Mouse (Mus musculus): ENCODE measurements around the gene Pigv. TPM values are rescaled to one million over a fixed set of nuclear protein-coding genes. Genes with fewer than 3 reads are reported as not detected.

Pigv gene
- polyA plus RNA-seq, 1 experiment = 17.6 TPM

DNA sequence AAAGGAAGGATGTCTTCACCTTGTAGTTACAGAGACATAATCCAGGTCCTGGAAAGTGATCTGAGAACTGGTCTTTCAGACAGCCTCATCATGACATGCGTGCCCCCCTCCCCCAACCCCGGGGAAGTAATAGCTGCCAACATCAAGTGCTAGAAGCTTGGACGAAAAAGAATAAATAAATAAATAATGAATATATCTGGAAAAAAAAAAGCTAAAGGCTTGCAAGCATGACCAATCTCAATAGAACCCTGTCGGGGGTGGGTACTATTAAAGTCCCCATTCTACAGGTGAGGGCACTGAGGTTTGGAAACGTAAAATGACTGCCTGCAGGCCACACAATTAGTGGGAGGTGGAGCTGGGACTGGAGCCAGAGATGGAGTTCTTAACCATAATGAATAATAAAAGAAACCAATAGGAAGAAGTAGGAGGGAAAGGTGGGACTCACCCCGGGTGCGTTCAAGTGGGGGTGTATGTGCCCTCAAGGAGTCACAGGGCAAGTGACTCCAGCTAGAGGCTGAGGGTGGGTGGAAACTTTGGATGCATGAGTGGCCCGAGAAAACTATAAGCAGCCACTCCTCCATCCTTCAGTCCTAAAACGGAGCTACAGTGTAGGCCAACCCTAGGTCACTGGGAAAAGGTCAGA is 40.6 kb downstream of the Pigv start:
- no peak for TF ChIP-seq GATA1 (IDR thresholded peaks at IDR 0.05; ENCODE audit: low read length)

DNA sequence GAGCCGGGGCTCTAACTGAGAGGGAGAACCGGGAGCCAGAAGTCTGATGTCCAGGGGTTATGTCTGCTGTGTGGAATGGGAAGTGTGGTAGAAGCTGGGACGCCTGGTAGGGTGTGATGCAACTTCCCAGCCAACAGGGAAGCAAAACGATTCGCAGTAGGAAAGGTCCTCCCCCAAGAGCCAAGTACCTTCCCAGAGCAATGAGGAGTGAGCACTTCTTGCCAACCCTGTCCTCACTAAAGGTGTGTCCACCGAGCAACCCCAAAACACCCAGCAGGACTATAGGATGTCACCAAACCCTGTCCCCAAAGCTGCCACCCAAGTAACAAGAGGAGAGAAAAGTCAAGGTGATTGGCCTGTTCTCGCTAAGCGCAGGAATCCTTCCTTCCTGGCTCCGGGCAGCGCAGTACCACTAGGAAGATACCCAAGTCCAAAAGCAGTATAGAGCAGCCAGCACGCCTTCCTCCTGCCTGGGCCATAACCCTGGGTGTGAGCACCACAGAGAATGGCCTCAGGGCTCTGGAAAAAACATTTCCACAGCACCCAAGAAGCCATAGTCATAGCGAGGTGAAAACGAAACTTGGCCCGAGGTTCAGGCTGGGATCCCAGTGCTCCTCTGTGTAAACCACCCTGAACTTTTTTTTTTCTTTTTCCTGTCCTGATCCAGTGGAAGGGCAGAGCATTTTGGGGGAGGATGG is 41.2 kb downstream of the Pigv start:
- TF ChIP-seq GATA1 (IDR thresholded peaks at IDR 0.05; ENCODE audit: low read length) = no peak

DNA sequence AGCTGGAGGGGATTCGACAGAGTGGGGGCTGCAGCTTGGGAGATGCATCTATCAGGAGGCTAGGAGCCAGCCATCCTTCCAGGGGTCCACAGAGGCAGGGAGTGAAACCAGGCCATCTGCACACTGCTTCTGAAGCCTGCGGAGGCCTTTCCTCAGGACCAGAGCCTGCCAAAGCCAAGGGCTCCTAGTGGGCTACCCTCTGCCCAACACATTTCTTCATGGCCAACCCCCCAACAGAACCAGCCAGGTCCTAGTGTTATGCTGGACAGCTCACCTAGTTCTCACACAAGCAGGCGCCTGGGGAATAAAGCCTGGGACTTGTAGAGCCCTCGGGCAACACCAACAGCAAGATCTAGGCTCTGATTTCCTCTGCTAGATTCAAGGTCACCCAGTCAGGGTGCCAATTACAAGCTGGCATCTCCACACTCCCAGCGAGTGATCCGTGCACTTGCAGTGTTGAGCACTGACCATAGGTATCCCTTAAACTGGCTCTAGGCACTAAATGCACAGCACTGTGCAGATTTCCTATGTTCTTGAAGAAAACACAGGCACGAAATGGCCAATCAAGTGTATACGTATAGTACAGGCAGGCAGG is 42.0 kb downstream of the Pigv start:
- TF ChIP-seq GATA1 (IDR thresholded peaks at IDR 0.05; ENCODE audit: low read length) = no peak

DNA sequence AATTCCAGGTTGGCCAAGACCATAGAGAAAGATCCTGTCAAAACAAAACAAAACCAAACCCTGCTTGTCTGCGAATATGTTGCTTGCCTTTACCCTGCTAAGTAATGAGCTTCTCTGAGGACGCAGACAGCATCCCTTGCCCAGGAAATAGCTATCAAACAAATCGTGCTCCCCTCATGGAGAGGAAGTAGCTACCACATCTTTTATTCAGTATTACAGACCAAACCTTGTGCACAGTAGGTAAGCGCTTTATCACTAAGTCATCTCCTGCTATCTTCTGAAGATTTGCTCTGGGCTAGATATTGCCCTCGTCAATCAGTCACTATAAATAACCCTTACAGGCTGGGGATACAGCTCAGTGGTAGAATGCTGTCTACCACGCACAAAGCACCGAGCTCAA is 43.3 kb downstream of the Pigv start:
- TF ChIP-seq GATA1 (IDR thresholded peaks at IDR 0.05; ENCODE audit: low read length) = no peak

DNA sequence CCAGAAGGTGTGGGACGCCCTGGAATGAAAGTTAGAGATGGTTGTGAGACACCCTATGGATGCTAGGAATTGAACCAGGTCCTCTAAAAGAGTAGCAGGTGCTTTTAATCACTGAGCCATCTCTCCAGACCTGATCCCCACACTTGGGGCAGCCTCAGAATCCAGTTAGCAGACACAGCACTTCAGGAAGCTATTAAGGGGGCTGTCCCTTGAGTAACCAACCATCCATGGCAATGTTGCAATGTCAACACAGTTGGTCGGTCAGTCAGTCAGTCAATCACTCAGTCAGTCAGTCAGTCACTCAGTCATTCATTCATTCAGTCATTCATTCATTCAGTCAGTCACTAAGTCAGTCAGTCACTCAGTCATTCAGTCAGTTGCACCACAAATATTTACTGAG is 43.9 kb downstream of the Pigv start:
- no peak for TF ChIP-seq GATA1 (IDR thresholded peaks at IDR 0.05; ENCODE audit: low read length)

DNA sequence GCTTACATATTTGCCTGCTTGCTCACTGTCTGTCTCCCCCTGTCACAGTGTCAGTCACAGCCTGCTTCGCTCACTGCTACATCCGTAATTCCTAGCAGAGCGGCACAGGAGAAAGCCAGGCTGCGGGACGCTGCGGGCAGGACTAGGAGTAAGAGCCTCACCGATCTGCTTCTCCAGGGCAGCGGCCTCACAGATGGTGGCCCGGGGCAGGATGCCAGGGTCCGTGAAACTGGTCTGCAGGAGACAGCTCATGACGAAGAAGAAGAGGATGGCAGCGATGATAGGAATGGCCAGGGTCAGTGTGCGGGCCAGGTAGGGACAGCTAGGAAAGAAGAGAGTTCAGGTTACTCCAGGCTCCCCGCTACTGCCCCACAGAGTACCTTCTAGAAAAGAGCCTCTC is 45.4 kb downstream of the Pigv start:
- no peak for TF ChIP-seq GATA1 (IDR thresholded peaks at IDR 0.05; ENCODE audit: low read length)

DNA sequence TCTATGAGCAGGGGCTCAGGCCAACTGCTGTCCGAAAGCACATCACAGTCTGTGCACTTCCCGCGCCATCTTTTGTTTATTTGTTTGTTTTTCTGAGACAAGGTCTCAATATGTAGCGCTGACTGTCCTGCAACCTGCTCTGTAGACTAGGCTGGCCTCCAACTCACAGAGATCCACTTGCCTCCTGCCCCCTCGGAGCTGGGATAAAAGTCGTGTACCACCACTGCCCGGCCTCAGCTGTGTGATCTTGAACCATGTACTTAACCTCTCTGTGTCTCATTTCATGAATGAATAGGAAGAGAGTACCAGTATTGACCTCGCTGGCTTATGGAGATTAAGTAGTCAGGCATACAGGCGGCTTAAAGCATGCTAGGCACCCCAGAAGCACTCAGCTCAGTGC is 45.8 kb downstream of the Pigv start:
- no peak for TF ChIP-seq GATA1 (IDR thresholded peaks at IDR 0.05; ENCODE audit: low read length)

DNA sequence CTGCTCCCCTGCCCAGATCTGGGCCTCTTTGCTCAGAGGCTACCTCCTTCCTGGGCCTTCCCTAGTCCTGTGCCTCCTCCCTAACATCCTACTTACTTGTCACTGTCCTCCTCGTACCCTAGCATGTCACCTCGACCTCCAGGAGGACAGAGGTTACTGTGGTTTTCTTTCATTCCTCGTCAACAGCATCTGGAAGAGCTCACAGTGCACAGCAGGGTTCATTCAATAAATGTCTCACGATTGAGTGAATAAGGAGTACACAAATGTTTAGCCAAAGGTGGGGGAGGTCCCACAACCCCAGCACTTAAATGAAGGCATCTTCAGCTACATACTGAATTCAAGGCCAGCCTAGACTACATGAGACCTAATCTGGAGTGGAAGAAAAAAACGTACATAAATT is 46.2 kb downstream of the Pigv start:
- TF ChIP-seq GATA1 (IDR thresholded peaks at IDR 0.05; ENCODE audit: low read length) = no peak

DNA sequence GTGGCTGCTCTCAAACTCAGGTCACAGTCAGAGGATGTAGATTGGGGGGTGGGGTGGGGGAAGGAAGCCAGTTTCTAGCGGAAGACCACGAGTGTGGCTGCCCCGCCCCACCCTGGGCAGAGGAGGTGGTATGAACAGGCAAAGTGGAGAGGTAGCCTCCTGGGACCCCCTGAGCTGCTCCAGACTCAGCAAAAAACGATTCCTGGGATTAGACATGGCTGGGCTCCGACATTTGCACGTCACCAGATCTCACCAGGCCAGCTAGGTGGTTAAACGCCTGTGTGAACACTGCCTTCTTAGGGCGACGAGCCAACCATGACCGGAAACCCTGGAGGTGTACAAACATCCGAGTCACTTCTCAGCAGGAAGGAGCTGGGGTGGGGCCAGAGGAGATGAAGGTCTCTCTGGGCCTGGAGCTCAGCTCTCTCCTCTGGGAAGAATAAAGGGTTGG is 46.8 kb downstream of the Pigv start:
- no peak for TF ChIP-seq GATA1 (IDR thresholded peaks at IDR 0.05; ENCODE audit: low read length)

DNA sequence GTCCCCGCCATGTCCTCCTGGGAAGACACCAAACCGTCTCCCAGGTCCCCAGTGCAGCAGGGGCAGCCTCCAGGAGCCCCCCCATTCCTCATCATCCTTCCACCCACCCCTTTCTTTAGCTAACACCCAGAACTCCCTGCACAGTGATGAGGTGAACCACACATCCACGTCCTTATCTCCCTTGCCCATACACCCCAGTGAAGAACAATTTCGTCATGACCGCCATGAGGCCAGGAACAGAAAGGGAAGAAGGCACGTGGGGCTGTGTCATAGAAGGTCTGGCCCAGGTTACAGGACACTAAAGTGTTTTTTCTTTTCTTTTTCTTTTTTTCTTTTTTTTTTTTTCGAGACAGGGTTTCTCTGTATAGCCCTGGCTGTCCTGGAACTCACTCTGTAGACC is 47.6 kb downstream of the Pigv start:
- no peak for TF ChIP-seq GATA1 (IDR thresholded peaks at IDR 0.05; ENCODE audit: low read length)

DNA sequence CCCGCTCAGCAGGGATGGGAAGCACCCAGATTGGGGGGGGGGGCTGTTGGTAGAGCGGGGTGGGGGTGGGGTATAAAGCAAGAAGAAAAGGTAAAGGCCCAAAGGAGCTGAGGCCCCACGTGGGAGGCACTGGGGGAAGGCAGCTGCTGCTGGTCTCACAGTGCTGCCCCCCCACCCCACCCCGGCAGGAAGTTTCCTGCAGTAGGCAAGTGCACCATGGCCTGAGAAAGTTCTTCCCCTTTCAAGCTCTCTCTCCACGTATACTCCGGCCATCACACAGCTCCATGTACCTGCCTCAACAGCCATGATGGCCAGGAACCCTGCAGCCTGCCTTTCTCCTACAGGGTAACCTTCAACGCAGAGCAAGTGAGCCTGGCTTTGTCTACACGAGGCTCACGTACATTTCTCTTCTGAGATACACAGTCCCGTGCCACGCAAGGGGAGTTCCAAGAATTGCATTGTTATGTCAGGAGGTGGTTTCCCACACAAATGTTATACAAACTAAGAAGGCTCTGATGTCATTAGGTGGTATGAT is 50.2 kb downstream of the Pigv start:
- no peak for TF ChIP-seq GATA1 (IDR thresholded peaks at IDR 0.05; ENCODE audit: low read length)

DNA sequence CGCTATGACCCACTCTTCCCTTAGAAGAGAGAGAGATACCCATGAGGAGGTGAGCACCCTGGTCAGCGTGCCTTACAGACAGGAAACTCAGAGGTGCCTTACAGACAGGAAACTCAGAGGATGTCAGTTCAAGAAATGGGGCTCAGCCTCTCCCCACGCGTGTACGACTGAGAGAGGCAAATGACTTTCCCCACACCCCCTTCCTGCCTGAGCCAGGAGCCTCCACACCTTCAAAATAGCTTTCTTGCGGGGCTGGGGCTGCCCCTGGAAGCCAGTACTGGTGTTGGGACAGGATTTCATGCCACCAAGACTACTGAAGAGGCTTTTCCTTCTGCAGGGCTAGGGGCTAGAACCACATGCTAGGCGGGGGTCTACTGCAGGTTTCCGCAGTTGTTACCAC is 51.8 kb downstream of the Pigv start:
- TF ChIP-seq GATA1 (IDR thresholded peaks at IDR 0.05; ENCODE audit: low read length) = no peak

DNA sequence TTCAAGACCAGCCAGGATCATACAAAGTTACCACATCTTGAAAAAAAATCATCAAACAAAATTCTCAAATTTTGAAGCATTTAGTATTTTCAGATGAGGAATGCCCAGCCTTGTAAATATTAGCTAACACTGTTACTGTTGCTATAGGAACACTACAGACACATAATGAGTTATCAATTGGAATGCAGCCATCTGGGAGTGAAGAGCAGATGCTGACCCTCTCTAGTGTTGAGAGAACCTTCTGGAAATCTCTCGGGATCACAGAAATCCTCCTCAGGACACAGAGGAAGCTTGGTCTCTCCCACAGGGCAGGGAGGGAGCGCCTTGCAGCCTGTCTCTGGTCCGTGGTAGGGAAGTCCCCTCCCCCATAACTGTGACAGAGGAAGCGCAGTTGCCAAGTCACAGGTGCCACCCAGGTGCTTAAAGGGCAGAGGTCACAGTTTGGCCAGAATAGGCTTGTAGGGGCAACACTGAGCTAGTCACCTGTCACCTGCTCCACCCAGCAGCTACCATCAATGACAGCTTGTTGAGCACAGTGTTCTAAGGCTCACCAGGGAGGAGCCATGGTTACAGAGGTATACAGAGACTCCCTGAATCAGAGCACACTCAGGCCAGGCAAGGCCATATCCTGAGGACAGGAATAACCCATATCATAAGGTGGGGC is 52.8 kb downstream of the Pigv start:
- TF ChIP-seq GATA1 (IDR thresholded peaks at IDR 0.05; ENCODE audit: low read length) = no peak

DNA sequence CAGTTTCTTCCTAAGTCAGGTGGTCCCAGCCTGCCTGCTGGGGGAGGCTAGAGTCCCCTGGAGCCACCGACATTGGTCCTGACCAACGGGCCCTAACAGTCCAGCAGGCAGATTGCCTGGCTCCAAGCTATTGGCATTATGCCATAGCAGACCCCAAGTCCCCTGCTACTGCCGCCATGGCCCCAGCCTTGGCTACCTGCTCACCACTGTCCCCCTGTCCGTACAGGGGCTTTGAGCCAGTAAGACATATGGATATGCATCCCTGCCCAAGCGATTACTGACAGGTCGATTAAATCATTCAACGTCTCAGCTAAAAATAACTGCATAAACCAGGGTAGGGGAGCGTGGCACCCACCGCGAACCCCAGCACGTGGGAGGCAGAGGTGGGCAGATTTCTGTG is 54.5 kb downstream of the Pigv start:
- TF ChIP-seq GATA1 (IDR thresholded peaks at IDR 0.05; ENCODE audit: low read length) = no peak

DNA sequence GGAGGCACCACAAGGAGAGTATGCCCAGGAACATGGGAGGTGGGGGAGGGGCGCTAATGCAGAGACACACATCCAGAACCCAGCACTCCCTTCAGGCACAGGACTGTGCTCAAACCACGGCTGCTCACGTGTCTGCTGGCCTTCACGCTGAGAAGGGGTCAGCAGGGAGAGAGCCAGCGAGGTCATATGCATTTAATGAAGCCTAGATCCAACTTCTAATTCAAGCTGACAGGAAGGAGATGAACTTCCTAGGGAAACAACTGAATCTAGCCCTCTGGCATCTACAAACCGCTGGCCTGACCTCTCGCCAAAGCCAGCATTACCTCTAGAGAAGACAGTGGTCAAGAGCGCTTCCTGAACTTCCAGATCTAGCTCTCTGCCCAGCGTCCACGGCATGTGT is 57.0 kb downstream of the Pigv start:
- TF ChIP-seq GATA1 (IDR thresholded peaks at IDR 0.05; ENCODE audit: low read length) = no peak

DNA sequence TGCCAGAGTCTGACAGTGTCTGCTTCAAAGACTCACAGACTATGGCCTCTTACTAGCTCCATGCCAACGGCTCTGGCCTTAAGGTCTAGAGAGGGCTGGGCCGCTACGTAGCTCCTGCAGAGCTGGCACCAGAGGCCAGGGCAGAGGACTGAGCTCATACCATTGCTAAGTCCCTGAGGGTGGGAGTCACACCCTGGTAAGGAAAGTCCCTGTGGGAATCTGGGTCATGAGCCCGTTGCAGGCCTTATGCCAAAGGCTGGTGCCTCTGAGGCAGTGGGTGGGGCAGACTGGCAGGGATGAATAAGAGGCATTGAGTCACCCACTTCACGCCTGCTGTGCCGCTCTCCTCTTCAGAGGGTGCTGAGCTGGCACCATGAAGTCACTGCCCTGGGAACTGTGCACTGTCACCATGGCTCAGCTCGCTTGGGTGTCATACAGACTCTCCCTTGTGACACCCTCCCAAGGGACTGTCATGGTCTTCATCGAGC is 58.1 kb downstream of the Pigv start:
- no peak for TF ChIP-seq GATA1 (IDR thresholded peaks at IDR 0.05; ENCODE audit: low read length)
